Mouse (Mus musculus) limb, embryonic 12.5 days (tissue): ENCODE results near the gene Nmrk1. TPM values are rescaled to one million over a fixed set of nuclear protein-coding genes. Genes with fewer than 3 reads are reported as not detected.

ENCODE experiments used
- ATAC-seq: fragments of 200-750 bp; cut with Nextera tagmentation; 2 replicates; pipeline ENCODE4 v1.8.0; 2017; ENCODE audit warnings: low read depth, moderate TSS enrichment; ENCODE audit not compliant: insufficient number of reproducible peaks, insufficient read depth, low FRiP score, low TSS enrichment
- H3K27ac ChIP-seq: fragments of 300-500 bp; sonication (generic); 2 replicates; pipeline ENCODE4 v1.5.1; 2016; ENCODE audit warnings: mild to moderate bottlenecking, moderate library complexity
- H3K27me3 ChIP-seq: fragments of 300-500 bp; sonication (generic); 2 replicates; pipeline ENCODE4 v1.6.1; 2016; ENCODE audit warnings: mild to moderate bottlenecking, moderate library complexity
- H3K36me3 ChIP-seq: fragments of 300-500 bp; sonication (generic); 2 replicates; pipeline ENCODE4 v1.6.1; 2016; ENCODE audit warnings: mild to moderate bottlenecking, moderate library complexity
- H3K4me1 ChIP-seq: fragments of 300-500 bp; sonication (generic); replicated peaks from 2 replicates; pipeline ENCODE4 v1.6.1; 2016
- H3K4me2 ChIP-seq: fragments of 300-500 bp; sonication (generic); 2 replicates; pipeline ENCODE4 v1.6.1; 2016; ENCODE audit warnings: mild to moderate bottlenecking, moderate library complexity
- H3K4me3 ChIP-seq: fragments of 300-500 bp; sonication (generic); replicated peaks from 2 replicates; pipeline ENCODE4 v1.5.1; 2016; ENCODE audit warnings: mild to moderate bottlenecking
- H3K9ac ChIP-seq: fragments of 300-500 bp; sonication (generic); replicated peaks from 2 replicates; pipeline ENCODE4 v1.6.1; 2016; ENCODE audit warnings: mild to moderate bottlenecking, moderate library complexity
- H3K9me3 ChIP-seq: fragments of 300-500 bp; sonication (generic); 2 replicates; pipeline ENCODE4 v1.6.1; 2016; ENCODE audit warnings: mild to moderate bottlenecking, moderate library complexity
- WGBS: fragments of 180-500 bp; shearing (Covaris S2); methylation state at CpG from one replicate; pipeline ENCODE4 v1.1.7; 2016; 5-methylcytosine and 5-hydroxymethylcytosine counted together
- polyA plus RNA-seq: library from polyadenylated mRNA; unstranded; fragments of >200 nt; fragmentation: Nextera tagmentation; extraction: Ambion mirVana; gene quantifications from 2 replicates; pipeline ENCODE4 v1.2.1, GENCODE M21; 2016

Nmrk1 gene
- polyA plus RNA-seq, 1 experiment from 2014 or later, result 11.2 TPM

DNA sequence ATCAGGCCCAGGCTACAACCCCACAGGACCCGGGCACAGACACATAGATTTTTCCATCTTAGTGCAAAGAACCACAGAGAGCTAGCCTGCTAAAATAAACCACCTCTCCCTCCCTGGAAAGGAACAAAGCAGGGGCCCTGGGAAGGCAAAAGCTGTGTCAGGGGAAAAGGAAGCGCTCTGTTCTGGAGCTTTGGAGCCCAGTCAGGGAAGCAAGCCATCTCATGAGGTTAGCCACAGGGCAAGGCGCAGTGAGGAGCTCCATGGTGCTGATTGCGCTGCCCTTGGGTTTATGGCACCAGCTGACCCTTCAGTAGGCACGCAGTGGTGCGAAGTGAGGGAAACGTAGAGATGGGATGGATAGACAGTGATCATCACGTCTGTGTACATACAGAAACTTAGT, 22.6 kb downstream of the Nmrk1 start:
- H3K9me3 ChIP-seq, result no peaks in the 10 kb centered on the region
- no peak for ATAC-seq

DNA sequence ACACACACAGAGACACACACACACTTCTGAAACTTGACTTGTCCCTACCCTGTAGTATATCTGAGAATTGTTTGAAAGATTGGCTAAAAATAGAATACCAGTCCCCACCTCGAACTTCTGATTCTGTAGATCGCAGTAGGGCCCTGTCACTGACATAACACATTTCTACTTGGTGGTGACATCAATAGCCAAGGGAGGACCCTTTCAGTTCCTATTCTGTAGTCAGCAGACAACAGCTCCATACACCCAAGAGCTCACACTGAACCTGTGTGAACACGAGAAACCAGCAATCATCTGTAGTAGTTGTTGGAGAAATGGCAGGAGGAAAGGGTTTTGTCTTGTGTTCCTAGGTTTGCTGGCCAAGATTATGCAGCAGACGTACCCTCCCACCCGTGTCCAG, 23.2 kb downstream of the Nmrk1 start:
- no peak overlapping the region for H3K27ac ChIP-seq
- H3K36me3 ChIP-seq, result no peaks in the 10 kb centered on the region
- no peaks in the 10 kb centered on the region for H3K9me3 ChIP-seq
- H3K4me3 ChIP-seq, result no peak overlapping the region
- H3K27me3 ChIP-seq, result no peaks in the 10 kb centered on the region
- H3K9ac ChIP-seq, result no peak overlapping the region
- no peak for ATAC-seq
- no peak overlapping the region for H3K4me2 ChIP-seq
- H3K4me1 ChIP-seq, result no peaks in the 10 kb centered on the region
- 88% methylated on average over 5 of the region's 5 CpGs for WGBS

More for the DNA sequence above, 22.6 kb downstream of the Nmrk1 start:
- Histone ChIP-seq H3K27ac (no peak overlapping the region), H3K4me3 (no peak overlapping the region), H3K27me3 (no peaks in the 10 kb centered on the region), H3K4me2 (no peak overlapping the region), H3K9ac (no peak overlapping the region), H3K36me3 (no peaks in the 10 kb centered on the region), H3K4me1 (no peaks in the 10 kb centered on the region; the same call in 1 of the 2 replicates)
- 90% methylated on average over 8 of the region's 8 CpGs for WGBS

DNA sequence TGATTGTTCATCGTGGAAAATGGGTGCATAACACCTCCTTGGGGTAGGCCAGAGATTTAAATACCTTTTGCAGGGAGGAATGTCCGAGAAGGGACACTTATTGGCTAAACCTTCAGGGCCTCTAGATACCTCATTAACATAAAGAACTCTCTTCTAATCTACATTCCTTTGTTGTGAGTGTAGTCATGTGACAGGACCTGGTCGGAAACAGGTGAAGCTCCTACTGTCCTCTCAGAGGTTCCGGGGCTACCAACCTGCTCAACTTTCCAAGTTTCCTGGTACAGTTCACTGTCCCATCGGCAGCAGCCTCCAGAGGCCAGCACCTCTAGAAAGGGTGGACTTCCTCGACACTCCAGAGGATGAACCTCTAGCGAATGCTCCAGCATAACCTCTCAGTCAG, 24.2 kb downstream of the Nmrk1 start:
- Histone ChIP-seq H3K27me3 (no peaks in the 10 kb centered on the region), H3K9ac (no peak overlapping the region), H3K4me3 (no peak overlapping the region), H3K27ac (no peak overlapping the region), H3K4me2 (no peak overlapping the region), H3K9me3 (no peaks in the 10 kb centered on the region), H3K36me3 (no peaks in the 10 kb centered on the region), H3K4me1 (no peaks in the 10 kb centered on the region)
- ATAC-seq, result no peak
- WGBS, result 79% methylated on average over 7 of the region's 7 CpGs

- no peaks in the 10 kb centered on the region for H3K4me1 ChIP-seq
- H3K27me3 ChIP-seq, result no peaks in the 10 kb centered on the region
- H3K4me3 ChIP-seq, result no peak overlapping the region
- no peak overlapping the region for H3K27ac ChIP-seq
- H3K9ac ChIP-seq, result no peak overlapping the region
- no peaks in the 10 kb centered on the region for H3K9me3 ChIP-seq
- ATAC-seq, result no peak
- H3K36me3 ChIP-seq, result no peaks in the 10 kb centered on the region
- WGBS, result 64% methylated on average over 4 of the region's 4 CpGs
- H3K4me2 ChIP-seq, result no peak overlapping the region
Observed at GRCm38 (mm10) chr19:18658473-18658872, 26.7 kb downstream of the Nmrk1 start.

DNA sequence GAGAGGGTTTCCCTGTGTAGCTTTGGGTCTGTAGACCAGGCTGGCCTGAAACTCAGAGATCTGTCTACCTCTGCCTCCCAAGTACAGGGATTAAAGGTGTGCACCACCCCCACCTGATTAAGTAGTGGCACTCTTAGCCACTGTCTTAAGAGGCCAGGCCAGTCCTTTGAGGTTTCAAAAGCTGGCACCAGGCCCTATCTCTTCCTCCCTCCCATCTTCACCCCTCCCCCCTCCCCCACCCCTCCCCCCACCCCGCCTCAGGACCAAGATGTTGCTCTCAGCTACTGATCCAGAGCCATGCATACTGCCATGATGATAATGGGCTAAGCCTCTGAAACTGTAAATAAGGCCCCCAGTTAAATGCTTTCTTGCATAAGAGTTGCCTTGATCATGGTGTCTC, 27.6 kb downstream of the Nmrk1 start:
- H3K9ac ChIP-seq, result no peak overlapping the region
- H3K4me2 ChIP-seq, result no peak overlapping the region
- H3K36me3 ChIP-seq, result no peaks in the 10 kb centered on the region
- WGBS, result 60% methylated on average over 1 of the region's 1 CpGs
- no peaks in the 10 kb centered on the region for H3K9me3 ChIP-seq
- no peak overlapping the region for H3K27ac ChIP-seq
- ATAC-seq, result no peak
- H3K4me3 ChIP-seq, result no peak overlapping the region
- H3K4me1 ChIP-seq, result no peaks in the 10 kb centered on the region
- H3K27me3 ChIP-seq, result no peaks in the 10 kb centered on the region

GRCm38 (mm10) chr19:18660466-18660865, 28.7 kb downstream of the Nmrk1 start:
- H3K4me3 ChIP-seq, result no peak overlapping the region
- no peaks in the 10 kb centered on the region for H3K4me1 ChIP-seq
- no peak overlapping the region for H3K27ac ChIP-seq
- H3K9me3 ChIP-seq, result no peaks in the 10 kb centered on the region
- no peak overlapping the region for H3K9ac ChIP-seq
- 91% methylated on average over 3 of the region's 3 CpGs for WGBS
- H3K27me3 ChIP-seq, result no peaks in the 10 kb centered on the region
- no peak overlapping the region for H3K4me2 ChIP-seq
- no peak for ATAC-seq
- H3K36me3 ChIP-seq, result no peaks in the 10 kb centered on the region

- Histone ChIP-seq H3K4me3 (no peak overlapping the region), H3K27ac (no peak overlapping the region), H3K9ac (no peak overlapping the region), H3K36me3 (no peaks in the 10 kb centered on the region), H3K4me1 (no peaks in the 10 kb centered on the region), H3K4me2 (no peak overlapping the region), H3K27me3 (no peaks in the 10 kb centered on the region), H3K9me3 (no peaks in the 10 kb centered on the region)
- ATAC-seq, result no peak
- 54% methylated on average over 1 of the region's 1 CpGs for WGBS
Observed at GRCm38 (mm10) chr19:18661683-18662082, 29.9 kb downstream of the Nmrk1 start.

DNA sequence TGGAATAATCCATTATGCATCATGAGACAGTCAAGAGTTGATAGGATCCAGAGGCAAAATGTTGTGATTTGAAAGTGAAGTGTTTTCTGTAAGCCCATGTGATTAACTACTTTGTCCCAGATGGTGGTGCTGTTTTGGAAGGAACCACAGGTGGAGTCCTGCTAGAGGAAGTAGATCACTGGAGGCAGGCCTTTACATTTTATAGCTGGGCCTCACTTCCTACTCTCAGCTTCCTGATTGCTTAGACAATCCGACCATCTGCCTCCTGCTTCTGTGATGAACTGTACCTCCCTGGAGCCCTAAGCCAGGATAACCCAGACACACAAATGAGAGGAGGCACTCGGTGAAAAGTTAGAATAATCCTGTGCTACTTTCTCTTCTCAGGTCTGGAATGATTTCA, 32.2 kb downstream of the Nmrk1 start:
- H3K4me1 ChIP-seq, result no peaks in the 10 kb centered on the region
- ATAC-seq, result no peak
- WGBS, result 63% methylated on average over 2 of the region's 2 CpGs
- H3K9ac ChIP-seq, result no peak overlapping the region
- H3K36me3 ChIP-seq, result no peaks in the 10 kb centered on the region
- H3K27ac ChIP-seq, result no peak overlapping the region
- no peaks in the 10 kb centered on the region for H3K9me3 ChIP-seq
- H3K4me3 ChIP-seq, result no peak overlapping the region
- H3K27me3 ChIP-seq, result no peaks in the 10 kb centered on the region
- H3K4me2 ChIP-seq, result no peak overlapping the region

DNA sequence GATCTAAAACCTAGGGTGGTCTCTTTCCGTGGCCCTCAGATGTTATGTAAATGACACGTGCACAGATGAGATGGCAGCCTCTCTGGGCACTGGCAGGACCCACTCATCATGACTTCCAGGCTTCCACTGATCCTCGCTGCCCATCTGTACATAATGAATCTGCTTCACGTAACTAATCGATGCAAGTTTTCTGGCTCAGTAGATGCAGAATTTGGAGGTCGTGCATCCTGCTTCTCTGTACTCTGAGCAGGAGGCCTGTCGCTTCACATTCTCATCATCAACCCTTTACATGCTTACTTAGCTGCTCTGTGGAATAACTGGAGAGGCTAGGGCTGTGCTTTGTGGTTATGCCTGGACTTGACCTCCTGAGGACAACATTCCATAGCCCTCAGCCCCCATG, 35.2 kb downstream of the Nmrk1 start:
- WGBS, result 89% methylated on average over 7 of the region's 7 CpGs
- Histone ChIP-seq H3K4me3 (no peak overlapping the region), H3K36me3 (no peaks in the 10 kb centered on the region), H3K4me1 (peaks cover 3% of the 10 kb centered on the region), H3K9ac (no peak overlapping the region), H3K27me3 (no peaks in the 10 kb centered on the region), H3K9me3 (no peaks in the 10 kb centered on the region), H3K27ac (no peak overlapping the region), H3K4me2 (no peak overlapping the region)
- ATAC-seq, result no peak

DNA sequence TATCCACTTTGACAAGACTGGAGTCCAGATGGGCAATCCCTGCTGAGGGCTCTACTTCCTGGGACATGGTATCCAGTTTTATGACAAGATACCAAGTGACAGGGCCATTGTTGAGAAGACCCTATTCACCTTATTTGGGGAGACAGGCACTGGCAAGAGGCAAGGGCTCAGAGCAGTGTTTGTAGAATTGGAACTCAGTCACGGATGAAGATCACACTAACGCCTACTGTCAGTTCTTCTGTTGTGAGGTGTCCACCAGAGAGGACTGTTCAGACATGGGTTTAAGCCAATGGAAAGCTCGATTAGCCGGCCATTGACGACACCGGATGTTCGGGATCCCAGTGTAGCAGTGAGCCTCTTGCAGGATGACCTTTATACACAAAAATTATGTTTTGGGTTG, 37.8 kb downstream of the Nmrk1 start:
- Histone ChIP-seq H3K27ac (no peak overlapping the region), H3K36me3 (no peaks in the 10 kb centered on the region), H3K4me2 (no peak overlapping the region), H3K4me3 (no peak overlapping the region), H3K9me3 (no peaks in the 10 kb centered on the region), H3K9ac (no peak overlapping the region), H3K27me3 (no peaks in the 10 kb centered on the region), H3K4me1 (peaks cover 19% of the 10 kb centered on the region)
- WGBS, result 95% methylated on average over 7 of the region's 7 CpGs
- no peak for ATAC-seq

DNA sequence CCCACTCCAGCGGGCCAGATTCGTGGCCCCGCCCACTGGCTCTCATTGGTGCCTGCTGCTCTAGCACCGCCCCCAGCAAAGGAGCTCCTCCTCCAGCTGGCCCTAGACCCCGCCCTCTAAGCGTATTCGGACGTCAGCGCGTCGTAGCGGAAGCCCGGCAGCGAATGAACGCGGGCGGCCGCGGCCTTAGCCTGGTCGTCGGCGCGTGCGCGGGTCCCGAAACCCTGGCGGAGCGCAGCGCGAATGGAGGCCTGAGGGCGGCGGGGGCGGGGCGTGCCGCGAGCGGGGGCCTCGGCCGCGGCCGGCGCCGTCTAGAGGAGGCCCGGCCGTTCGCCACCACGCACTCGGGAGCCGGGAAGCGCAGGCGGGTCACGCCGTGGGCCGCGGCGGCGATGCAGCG, 38.9 kb downstream of the Nmrk1 start, which contains the start of gene Carnmt1:
TSS of gene Carnmt1 (plus strand) at position 157 of the 400 bp plus-strand sequence.
- WGBS, result under 1% methylated on average over 53 of the region's 58 CpGs
- ATAC-seq, result peak; percentile 99
- no peaks in the 10 kb centered on the region for H3K36me3 ChIP-seq
- H3K4me3 ChIP-seq, result peak within 1 kb of the TSS; percentile 80
- H3K9me3 ChIP-seq, result no peaks in the 10 kb centered on the region
- H3K27ac ChIP-seq, result peak within 1 kb of the TSS; percentile 90
- peak within 1 kb of the TSS; percentile 75 for H3K4me2 ChIP-seq
- peaks cover 19% of the 10 kb centered on the region for H3K4me1 ChIP-seq
- no peaks in the 10 kb centered on the region for H3K27me3 ChIP-seq
- peak within 1 kb of the TSS; percentile 92 for H3K9ac ChIP-seq

DNA sequence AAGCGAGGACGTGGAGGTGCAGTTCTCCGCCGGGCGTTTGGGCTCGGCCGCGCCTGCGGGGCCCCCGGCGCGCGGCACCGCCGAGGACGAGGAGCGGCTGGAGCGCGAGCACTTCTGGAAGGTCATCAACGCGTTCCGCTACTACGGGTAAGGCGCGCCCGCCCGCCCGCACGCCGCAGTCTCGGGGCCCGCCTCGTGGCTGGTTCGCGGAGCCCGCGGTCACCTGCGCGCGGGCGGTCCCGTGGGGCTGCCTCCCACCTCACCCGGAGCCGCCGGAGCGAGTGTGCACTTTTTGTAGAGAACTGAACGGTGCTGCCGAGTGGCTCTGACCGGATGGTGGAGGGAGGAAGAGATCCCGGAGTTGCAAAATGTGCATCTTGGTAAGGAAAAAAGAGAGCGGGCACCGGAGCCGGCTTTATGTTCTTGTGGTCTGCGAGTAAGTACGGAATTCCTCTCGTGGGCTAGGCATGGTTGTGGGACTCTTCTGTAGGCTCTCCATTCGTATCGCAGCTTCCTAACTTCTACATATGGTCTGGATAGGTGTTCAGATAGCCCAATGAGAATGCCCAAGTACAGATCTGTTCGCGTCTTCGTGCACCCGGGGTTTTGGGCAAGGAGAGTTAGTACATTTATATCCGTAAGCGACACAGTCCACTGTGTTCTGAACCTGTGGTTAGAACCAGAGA, 39.4 kb downstream of the Nmrk1 start:
- 1% methylated on average over 47 of the region's 64 CpGs for WGBS
- no peaks in the 10 kb centered on the region for H3K36me3 ChIP-seq
- peaks cover 19% of the 10 kb centered on the region for H3K4me1 ChIP-seq
- no peaks in the 10 kb centered on the region for H3K9me3 ChIP-seq
- H3K4me3 ChIP-seq, result peak overlapping the region; percentile 80
- H3K27ac ChIP-seq, result peak overlapping the region; percentile 90
- H3K9ac ChIP-seq, result peak overlapping the region; percentile 92
- no peaks in the 10 kb centered on the region for H3K27me3 ChIP-seq
- ATAC-seq, result peak; percentile 54
- H3K4me2 ChIP-seq, result peak overlapping the region; percentile 75
